In genomic region chr9:43834283-43834682, GRCm38 (mm10) we compare ENCODE assay signal across 14 mouse cellular contexts.
DNase-seq lines count a peak whose midpoint lies in the region; ATAC-seq and TF ChIP-seq lines count a peak whose summit lies in the region.
"Had no signal": no experiment of that assay in that cellular context is flagged by ENCODE, and none has a peak within 500 bp of the region (broad histone marks: within the 10 kb centered on the region; RNA-seq: fewer than 3 reads in every experiment).

No protein-coding gene starts in this region.

- no peaks in the 10 kb centered on the region for H3K4me1 ChIP-seq in forebrain, embryonic 12.5 days
- H3K4me1 ChIP-seq in forebrain, embryonic 10.5 days: peaks cover 23% of the 10 kb centered on the region
- H3K4me1 ChIP-seq in neural tube, embryonic 11.5 days (ENCODE audit: control insufficient read depth, insufficient read depth, low read length): no peaks in the 10 kb centered on the region
- H3K4me1 ChIP-seq in hindbrain, postnatal 0 days (ENCODE audit: insufficient read depth, low read length): peaks cover 6% of the 10 kb centered on the region; the same call in 1 of the 2 replicates
- H3K4me1 ChIP-seq in neural tube, embryonic 15.5 days: peaks cover 6% of the 10 kb centered on the region
- no peaks in the 10 kb centered on the region for H3K4me1 ChIP-seq in liver, embryonic 11.5 days (replicated peaks; ENCODE audit: control insufficient read depth, insufficient read depth, low read length)
- H3K4me1 ChIP-seq: heart, embryonic 15.5 days; liver, embryonic 13.5 days had no signal

- WGBS in forebrain, embryonic 12.5 days: 75% methylated on average over 13 of the region's 13 CpGs
- 81% methylated on average over 13 of the region's 13 CpGs for WGBS in forebrain, embryonic 10.5 days
- WGBS in neural tube, embryonic 11.5 days: 76% methylated on average over 13 of the region's 13 CpGs
- WGBS in hindbrain, postnatal 0 days: 48% methylated on average over 13 of the region's 13 CpGs
- 32% methylated on average over 13 of the region's 13 CpGs for WGBS in neural tube, embryonic 15.5 days
- WGBS in liver, embryonic 11.5 days: 79% methylated on average over 13 of the region's 13 CpGs

- no peak overlapping the region for H3K27ac ChIP-seq in forebrain, embryonic 12.5 days
- no peak overlapping the region for H3K27ac ChIP-seq in forebrain, embryonic 10.5 days
- H3K27ac ChIP-seq in neural tube, embryonic 11.5 days (ENCODE audit: low read depth, low read length): no peak overlapping the region
- H3K27ac ChIP-seq in hindbrain, postnatal 0 days: peak overlapping the region; percentile 52; the same call in 1 of the 2 replicates
- 0 out of 2 replicates have a peak overlapping the region, but pooled peaks have one; percentile 43 for H3K27ac ChIP-seq in neural tube, embryonic 15.5 days (replicated peaks)
- H3K27ac ChIP-seq in liver, embryonic 11.5 days (ENCODE audit: low read depth, low read length): no peak overlapping the region
- no peak overlapping the region for H3K27ac ChIP-seq in left cerebral cortex, adult 2 months
- H3K27ac ChIP-seq: heart, embryonic 15.5 days; liver, embryonic 13.5 days had no signal

- no peaks in the 10 kb centered on the region for H3K36me3 ChIP-seq in forebrain, embryonic 12.5 days (replicated peaks)
- H3K36me3 ChIP-seq in forebrain, embryonic 10.5 days (replicated peaks): no peaks in the 10 kb centered on the region
- H3K36me3 ChIP-seq in neural tube, embryonic 11.5 days (ENCODE audit: control insufficient read depth, insufficient read depth, low read length): no peaks in the 10 kb centered on the region
- no peaks in the 10 kb centered on the region for H3K36me3 ChIP-seq in hindbrain, postnatal 0 days (ENCODE audit: insufficient read depth, low read length)
- H3K36me3 ChIP-seq in neural tube, embryonic 15.5 days: no peaks in the 10 kb centered on the region
- no peaks in the 10 kb centered on the region for H3K36me3 ChIP-seq in liver, embryonic 11.5 days (ENCODE audit: control insufficient read depth, insufficient read depth, low read length)
- H3K36me3 ChIP-seq: heart, embryonic 15.5 days; liver, embryonic 13.5 days had no signal

- no peak for DNase-seq in forebrain, embryonic 10.5 days (ENCODE audit: extremely low spot score, low spot score)
- peak; percentile 24 for DNase-seq in neural tube, embryonic 11.5 days (ENCODE audit: low spot score)
- no peak for DNase-seq in neural tube, embryonic 10.5 days (ENCODE audit: extremely low spot score, low spot score)
- peak; percentile 52 for DNase-seq in hindbrain, postnatal 0 days (ENCODE audit: low spot score)
- no peak for DNase-seq in liver, embryonic 11.5 days (ENCODE audit: low spot score)
- DNase-seq in left cerebral cortex, adult 2 months (ENCODE audit: extremely low spot score in 1 of 2, low spot score in 2 of 2): no peak
- DNase-seq: cerebellum, adult 9-11 months; kidney, adult 9 months; liver, embryonic 13.5 days; thymus, postnatal 4 days had no signal

- no peak overlapping the region for H3K9ac ChIP-seq in forebrain, embryonic 12.5 days
- no peak overlapping the region for H3K9ac ChIP-seq in neural tube, embryonic 11.5 days (ENCODE audit: low read length)
- H3K9ac ChIP-seq in hindbrain, postnatal 0 days (replicated peaks; ENCODE audit: low read length): no peak overlapping the region
- no peak overlapping the region for H3K9ac ChIP-seq in neural tube, embryonic 15.5 days (replicated peaks)
- no peak overlapping the region for H3K9ac ChIP-seq in liver, embryonic 11.5 days (ENCODE audit: low read depth, low read length)
- H3K9ac ChIP-seq: heart, embryonic 15.5 days; liver, embryonic 13.5 days had no signal

- no peak overlapping the region for H3K4me3 ChIP-seq in forebrain, embryonic 12.5 days (replicated peaks)
- H3K4me3 ChIP-seq in forebrain, embryonic 10.5 days: no peak overlapping the region
- H3K4me3 ChIP-seq in neural tube, embryonic 11.5 days (ENCODE audit: low read depth, low read length): no peak overlapping the region
- H3K4me3 ChIP-seq in hindbrain, postnatal 0 days (ENCODE audit: low read length): no peak overlapping the region
- H3K4me3 ChIP-seq in neural tube, embryonic 15.5 days (replicated peaks): no peak overlapping the region
- no peak overlapping the region for H3K4me3 ChIP-seq in liver, embryonic 11.5 days (ENCODE audit: low read depth, low read length)
- H3K4me3 ChIP-seq in left cerebral cortex, adult 2 months: no peak overlapping the region
- H3K4me3 ChIP-seq: heart, embryonic 15.5 days; liver, embryonic 13.5 days had no signal

- TF ChIP-seq CTCF in hindbrain, postnatal 0 days (IDR thresholded peaks at IDR 0.05; ENCODE audit: low read depth): no peak
- TF ChIP-seq CTCF in left cerebral cortex, adult 2 months (IDR thresholded peaks at IDR 0.05): no peak

- peaks cover 3% of the 10 kb centered on the region; the same call in 1 of the 2 replicates for H3K27me3 ChIP-seq in forebrain, embryonic 12.5 days
- no peaks in the 10 kb centered on the region for H3K27me3 ChIP-seq in forebrain, embryonic 10.5 days (ENCODE audit: poor library complexity, severe bottlenecking)
- no peaks in the 10 kb centered on the region for H3K27me3 ChIP-seq in neural tube, embryonic 11.5 days (ENCODE audit: control insufficient read depth, insufficient read depth, low read length)
- no peaks in the 10 kb centered on the region; the same call in 1 of the 2 replicates for H3K27me3 ChIP-seq in hindbrain, postnatal 0 days (ENCODE audit: insufficient read depth, low read length)
- no peaks in the 10 kb centered on the region for H3K27me3 ChIP-seq in neural tube, embryonic 15.5 days (replicated peaks)
- no peaks in the 10 kb centered on the region; the same call in 1 of the 2 replicates for H3K27me3 ChIP-seq in liver, embryonic 11.5 days (replicated peaks; ENCODE audit: control insufficient read depth, insufficient read depth, low read length)
- H3K27me3 ChIP-seq: heart, embryonic 15.5 days; liver, embryonic 13.5 days had no signal

- no peak overlapping the region for H3K4me2 ChIP-seq in forebrain, embryonic 12.5 days
- no peak overlapping the region for H3K4me2 ChIP-seq in neural tube, embryonic 11.5 days (ENCODE audit: low read depth)
- no peak overlapping the region for H3K4me2 ChIP-seq in hindbrain, postnatal 0 days (ENCODE audit: low read depth, low read length)
- H3K4me2 ChIP-seq in neural tube, embryonic 15.5 days: no peak overlapping the region
- H3K4me2 ChIP-seq in liver, embryonic 11.5 days: no peak overlapping the region
- H3K4me2 ChIP-seq: heart, embryonic 15.5 days; liver, embryonic 13.5 days had no signal

- H3K9me3 ChIP-seq in forebrain, embryonic 12.5 days: no peaks in the 10 kb centered on the region
- no peaks in the 10 kb centered on the region for H3K9me3 ChIP-seq in forebrain, embryonic 10.5 days
- H3K9me3 ChIP-seq in neural tube, embryonic 11.5 days (ENCODE audit: control insufficient read depth, low read length): no peaks in the 10 kb centered on the region
- no peaks in the 10 kb centered on the region for H3K9me3 ChIP-seq in hindbrain, postnatal 0 days (ENCODE audit: low read length)
- no peaks in the 10 kb centered on the region for H3K9me3 ChIP-seq in neural tube, embryonic 15.5 days (replicated peaks)
- no peaks in the 10 kb centered on the region for H3K9me3 ChIP-seq in liver, embryonic 11.5 days (ENCODE audit: control insufficient read depth, low read length)
- H3K9me3 ChIP-seq: heart, embryonic 15.5 days; liver, embryonic 13.5 days had no signal

- ATAC-seq in forebrain, embryonic 12.5 days (ENCODE audit: low FRiP score): peak; percentile 20; the same call in 1 of the 2 replicates
- ATAC-seq in neural tube, embryonic 11.5 days (ENCODE audit: insufficient read depth, low FRiP score, low TSS enrichment): no peak
- ATAC-seq in hindbrain, postnatal 0 days: peak; percentile 31; the same call in 1 of the 2 replicates
- ATAC-seq in neural tube, embryonic 15.5 days (ENCODE audit: low FRiP score): no peak
- ATAC-seq in liver, embryonic 11.5 days (replicated peaks; ENCODE audit: low FRiP score): no peak
- ATAC-seq: lung, postnatal 0 days had no signal

- intact Hi-C loops in left cerebral cortex, adult 2 months (cut with DNase I): no loop called here

Comparison
In these comparisons a context has a peak if more than half of its experiments do, and no peak if none do; other contexts are left out.
1. H3K27ac ChIP-seq: peak in hindbrain, postnatal 0 days (single experiment) and neural tube, embryonic 15.5 days (single experiment); none in forebrain, embryonic 12.5 days (single experiment), forebrain, embryonic 10.5 days (single experiment), neural tube, embryonic 11.5 days (single experiment), liver, embryonic 11.5 days (single experiment) and left cerebral cortex, adult 2 months (single experiment).
2. DNase-seq: peak in neural tube, embryonic 11.5 days (single experiment) and hindbrain, postnatal 0 days (single experiment); none in forebrain, embryonic 10.5 days (single experiment), neural tube, embryonic 10.5 days (single experiment), liver, embryonic 11.5 days (single experiment) and left cerebral cortex, adult 2 months (0 of 2).
3. ATAC-seq: peak in forebrain, embryonic 12.5 days (single experiment) and hindbrain, postnatal 0 days (single experiment); none in neural tube, embryonic 11.5 days (single experiment), neural tube, embryonic 15.5 days (single experiment) and liver, embryonic 11.5 days (single experiment).